Mouse (Mus musculus): ENCODE measurements around the gene Nkapd1.

The Nkapd1 gene

GRCm38 (mm10) chr9:50596973-50597372 is 20.3 kb downstream of the Nkapd1 start:
- no peak for DNase-seq

GRCm38 (mm10) chr9:50594794-50595417 is 22.4 kb downstream of the Nkapd1 start:
- DNase-seq = no peak

- no peak for DNase-seq
Observed at GRCm38 (mm10) chr9:50593544-50593943, 23.7 kb downstream of the Nkapd1 start.

DNA sequence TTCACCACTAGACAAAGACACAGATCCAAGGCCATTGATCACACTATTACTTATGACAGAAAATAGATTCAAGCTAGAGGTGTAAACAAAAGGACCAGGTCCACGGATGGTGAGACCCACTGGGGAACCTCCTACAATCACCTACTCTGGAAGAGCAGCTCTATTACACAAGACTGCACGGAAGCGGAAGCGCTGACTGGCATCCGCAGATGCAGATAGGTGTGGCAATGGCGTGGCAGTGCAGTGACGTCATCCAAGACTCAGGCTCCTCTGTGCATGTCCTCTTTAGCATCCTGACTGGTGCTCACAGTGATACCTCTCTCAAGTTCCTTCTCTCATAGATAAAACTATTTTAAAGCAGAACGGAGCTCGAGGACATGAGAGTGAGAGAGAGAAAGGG is 24.3 kb downstream of the Nkapd1 start:
- no peak for DNase-seq

- DNase-seq = no peak
Observed at GRCm38 (mm10) chr9:50590856-50591518, 26.3 kb downstream of the Nkapd1 start.

DNA sequence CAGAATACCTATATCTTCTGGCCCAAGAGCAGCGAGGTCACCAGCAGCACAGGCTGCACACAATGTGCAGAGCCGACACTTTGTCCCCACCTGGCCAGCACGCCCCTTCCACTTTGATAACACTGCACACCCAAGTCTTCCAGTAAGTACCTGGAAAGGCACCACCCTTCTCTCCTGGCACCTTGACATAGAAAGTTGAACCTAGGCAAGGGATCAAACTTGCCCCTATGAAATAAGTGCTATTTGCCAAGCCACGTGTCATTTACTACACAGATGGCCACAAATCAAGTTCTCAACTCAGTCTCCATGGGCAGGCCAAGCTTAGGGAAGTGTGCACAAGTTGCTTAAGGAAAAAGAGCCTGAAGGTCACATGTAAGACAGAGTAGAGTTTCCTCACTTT is 30.3 kb downstream of the Nkapd1 start:
- no peak for DNase-seq

- DNase-seq = no peak
Observed at GRCm38 (mm10) chr9:50585145-50585818, 32.0 kb downstream of the Nkapd1 start.

GRCm38 (mm10) chr9:50580370-50580769 is 36.9 kb downstream of the Nkapd1 start:
- DNase-seq = no peak

GRCm38 (mm10) chr9:50569599-50570525 is 47.4 kb downstream of the Nkapd1 start:
- DNase-seq = no peak

- DNase-seq = no peak
Observed at GRCm38 (mm10) chr9:50567881-50568280, 49.4 kb downstream of the Nkapd1 start.

- DNase-seq = no peak
Observed at GRCm38 (mm10) chr9:50567372-50567771, 49.9 kb downstream of the Nkapd1 start.

GRCm38 (mm10) chr9:50565940-50566339 is 51.3 kb downstream of the Nkapd1 start:
- DNase-seq = no peak

GRCm38 (mm10) chr9:50565173-50565572 is 52.1 kb downstream of the Nkapd1 start:
- no peak for DNase-seq

DNA sequence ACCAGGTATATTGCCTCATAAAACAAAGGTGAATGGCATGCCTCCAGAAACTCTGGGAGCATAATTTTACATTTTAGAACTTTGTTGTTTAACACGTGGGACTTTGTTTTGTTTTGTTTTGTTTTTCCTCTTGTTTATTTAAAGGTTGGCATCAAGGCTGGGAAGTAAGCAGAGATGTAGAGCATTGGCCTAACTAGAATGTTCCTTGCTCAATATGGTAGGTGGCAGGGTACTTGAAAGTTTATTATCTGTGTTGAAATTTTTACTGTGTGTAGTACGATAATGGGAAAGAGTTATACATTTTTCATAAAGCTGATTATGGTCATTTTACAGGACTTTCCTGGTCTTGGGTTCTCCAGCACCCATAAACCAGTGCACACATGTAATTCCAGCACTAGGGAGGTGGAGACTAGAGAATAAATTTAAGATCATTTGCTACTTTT is 55.3 kb downstream of the Nkapd1 start:
- DNase-seq = no peak

GRCm38 (mm10) chr9:50561145-50561917 is 55.9 kb downstream of the Nkapd1 start, which contains the start of gene Tex12:
Gene Tex12 (minus strand): TSS chr9:50561325.
- DNase-seq = no peak

Measured in cerebellum, adult 11 months (tissue).